Mouse (Mus musculus): ENCODE measurements around the gene Neurl1a.

DNA sequence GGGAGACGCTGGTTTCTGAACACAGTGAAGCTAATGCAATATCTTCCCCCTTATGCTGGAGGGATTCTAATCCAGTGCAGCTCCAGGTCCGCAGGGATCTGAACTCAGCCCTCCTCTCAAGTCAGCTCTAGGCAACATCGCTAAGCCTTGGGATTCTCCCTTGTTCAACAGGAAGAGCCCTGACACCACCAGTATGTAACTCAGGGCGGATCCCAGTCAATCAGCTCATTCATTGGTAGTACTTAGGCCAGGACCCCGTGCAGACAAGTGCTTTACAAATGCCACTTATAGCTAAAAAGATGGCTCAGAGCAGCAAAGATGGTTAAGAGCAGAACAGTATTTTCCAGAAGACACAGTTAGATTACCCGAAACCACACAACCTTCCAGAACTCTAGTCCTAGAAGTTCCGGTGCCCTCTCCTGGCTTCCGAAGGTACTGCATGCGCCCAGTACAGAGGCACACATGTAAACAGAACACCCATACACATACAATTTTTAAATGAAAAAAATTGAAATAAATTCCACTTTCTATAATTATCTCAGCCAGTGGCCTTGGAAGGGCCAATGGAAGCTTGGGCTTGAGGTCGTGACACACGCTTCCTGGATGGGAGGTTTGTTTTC, 9.7 kb upstream of the Neurl1a start:
- TF ChIP-seq CTCF (IDR thresholded peaks at IDR 0.05; ENCODE audit: low read depth) (peak; percentile 90), EP300 (optimal IDR thresholded peaks at IDR 0.05) (no peak)

All from stomach, postnatal 0 days (tissue).